Mouse (Mus musculus): ENCODE results near the gene Wwc1.
"Not testable (repeated sequence)": the region's sequence is repeated elsewhere in the genome, so short reads cannot be mapped to it uniquely, and the experiment has no call there.

The Wwc1 gene

GRCm38 (mm10) chr11:35877651-35878558 is 102.4 kb downstream of the Wwc1 start:
- no peak for DNase-seq

DNA sequence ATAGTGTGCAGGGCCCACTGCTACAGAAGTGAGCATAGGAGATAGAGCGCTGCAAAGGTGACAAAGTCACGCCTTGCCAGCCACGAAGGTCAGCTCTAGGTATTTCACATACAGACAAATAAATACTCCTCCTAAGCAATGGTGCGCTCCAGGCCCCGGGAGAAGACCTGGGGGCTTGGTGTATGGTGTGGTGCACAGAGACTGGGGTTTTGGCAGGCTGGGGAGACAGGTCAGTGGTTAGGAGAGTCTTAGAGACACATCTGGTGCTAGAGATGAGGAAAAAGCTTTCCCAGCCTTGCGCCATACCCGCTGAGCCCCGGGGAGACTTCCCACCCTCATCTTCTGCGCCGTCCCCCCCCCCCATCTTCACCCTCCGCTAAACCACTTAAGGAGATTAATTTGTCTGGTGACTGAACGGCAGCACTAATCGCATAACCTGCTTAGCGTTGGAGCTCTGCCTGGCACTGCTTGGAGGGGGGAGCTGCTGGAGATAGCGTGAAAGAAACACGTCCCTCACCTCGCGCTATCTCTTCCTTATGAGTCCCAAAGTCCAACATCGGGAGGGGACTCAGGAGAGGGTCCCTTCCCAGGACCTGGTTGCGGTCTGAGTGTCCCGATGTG is 106.6 kb downstream of the Wwc1 start:
- no peak for DNase-seq

GRCm38 (mm10) chr11:35870961-35871360 is 109.4 kb downstream of the Wwc1 start:
- DNase-seq = no peak

- DNase-seq = no peak
Observed at GRCm38 (mm10) chr11:35866140-35866539, 114.2 kb downstream of the Wwc1 start.

DNA sequence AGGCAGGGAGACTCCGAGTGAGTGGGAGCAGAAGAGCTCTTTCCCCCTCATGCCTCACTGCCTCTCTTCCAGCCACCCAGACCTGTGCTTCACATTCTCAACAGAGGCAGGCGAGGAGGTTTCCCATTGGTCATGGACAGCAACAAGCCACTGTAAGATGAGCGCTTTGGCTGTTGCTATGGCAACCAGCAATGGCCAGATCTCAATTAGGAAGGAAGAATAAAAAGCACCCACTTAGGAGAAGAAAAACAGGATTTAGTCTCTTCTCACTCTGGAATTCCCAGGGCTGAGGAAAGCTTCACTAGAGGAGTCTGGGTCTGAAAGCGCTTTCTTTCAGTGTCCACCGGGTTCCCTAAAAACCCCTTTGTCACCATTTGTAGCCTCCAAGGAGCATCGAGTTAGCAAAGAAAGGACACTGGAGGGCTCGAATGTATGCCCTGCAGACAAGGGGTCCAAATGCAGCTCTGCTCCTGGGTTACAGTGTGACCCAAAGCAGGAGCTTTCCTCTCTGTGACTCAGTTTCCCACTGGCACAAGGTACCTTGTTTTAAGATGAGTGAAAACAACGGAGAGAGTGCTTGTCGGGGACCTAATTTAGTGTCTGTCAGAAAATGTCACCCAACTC is 115.2 kb downstream of the Wwc1 start:
- peak; percentile 49 for DNase-seq

DNA sequence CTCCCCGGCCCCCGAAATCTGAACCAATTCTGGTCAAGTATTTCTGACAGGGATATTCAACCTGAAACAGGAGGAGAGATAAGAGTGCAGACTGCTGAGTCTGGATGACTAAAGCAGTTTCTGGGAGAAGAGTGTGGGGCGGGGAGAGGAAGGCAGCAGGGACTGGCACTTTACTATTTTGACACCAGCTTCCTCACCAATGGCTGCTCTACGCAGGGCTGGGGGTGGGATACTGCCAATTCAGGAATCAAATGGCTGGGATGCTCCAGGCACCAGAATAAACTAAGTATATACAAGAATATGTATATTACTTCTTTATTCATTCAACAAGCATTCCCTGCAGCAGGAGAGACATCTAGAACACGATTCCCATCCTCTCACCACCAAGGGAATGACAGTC is 116.7 kb downstream of the Wwc1 start:
- DNase-seq = no peak

- no peak for DNase-seq
Observed at GRCm38 (mm10) chr11:35857395-35858067, 122.8 kb downstream of the Wwc1 start.

- DNase-seq = no peak
Observed at GRCm38 (mm10) chr11:35856359-35857040, 123.8 kb downstream of the Wwc1 start.

DNA sequence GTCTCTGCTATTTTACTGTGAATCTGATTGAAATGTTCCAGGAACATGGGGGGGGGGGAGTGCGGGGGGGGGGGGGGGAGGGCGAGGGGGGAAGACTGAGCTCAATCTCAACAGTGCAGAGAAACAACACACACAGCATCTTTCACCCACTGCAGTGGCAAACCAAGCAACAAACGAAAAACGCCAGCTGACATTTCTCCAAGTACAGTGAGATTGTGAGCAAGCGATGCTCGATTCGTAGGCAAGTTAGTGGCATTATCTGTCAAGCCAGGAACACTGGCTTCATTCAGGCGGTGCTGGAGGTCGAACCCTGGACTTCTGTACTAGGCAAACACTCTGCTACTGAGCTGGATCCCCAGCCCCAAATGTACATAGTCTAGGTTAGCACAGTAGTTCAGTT is 124.8 kb downstream of the Wwc1 start:
- no peak for DNase-seq

DNA sequence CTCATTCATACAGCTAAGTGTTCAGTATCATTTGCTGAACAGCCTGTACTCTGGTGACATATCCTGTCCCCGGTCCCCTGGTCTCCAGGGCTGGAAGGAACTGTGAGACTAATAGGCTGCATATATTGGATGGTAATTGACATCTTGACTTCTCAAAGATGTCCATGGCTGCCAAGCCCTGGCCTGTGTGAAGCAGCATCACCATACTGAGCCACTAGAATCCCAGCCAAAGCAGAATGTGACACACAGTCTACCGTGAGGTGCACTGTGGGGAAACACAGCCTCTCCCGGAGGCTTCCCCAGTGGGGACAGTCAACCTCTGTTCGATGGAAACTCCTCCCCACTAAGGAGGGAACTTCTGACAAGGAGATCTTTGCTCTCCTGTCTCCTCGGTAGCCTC is 125.4 kb downstream of the Wwc1 start:
- DNase-seq = no peak

GRCm38 (mm10) chr11:35853651-35854050 is 126.7 kb downstream of the Wwc1 start:
- no peak for DNase-seq

GRCm38 (mm10) chr11:35852731-35853130 is 127.6 kb downstream of the Wwc1 start:
- DNase-seq = peak; percentile 35

GRCm38 (mm10) chr11:35844299-35844698 is 136.0 kb downstream of the Wwc1 start:
- DNase-seq = no peak

DNA sequence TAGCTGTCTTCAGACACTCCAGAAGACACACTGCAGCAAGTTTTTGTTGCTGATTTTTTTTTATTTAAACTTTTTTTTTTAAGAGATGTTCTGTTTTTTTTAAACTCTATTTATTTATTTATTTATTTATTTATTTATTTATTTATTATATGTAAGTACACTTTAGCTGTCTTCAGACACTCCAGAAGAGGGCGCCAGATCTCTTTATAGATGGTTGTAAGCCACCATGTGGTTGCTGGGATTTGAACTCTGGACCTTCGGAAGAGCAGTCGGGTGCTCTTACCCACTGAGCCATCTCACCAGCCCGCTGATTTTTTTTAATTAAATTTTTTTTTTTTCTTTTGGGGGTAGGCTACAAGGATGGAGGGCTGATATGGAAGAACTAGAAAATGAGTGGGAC is 137.8 kb downstream of the Wwc1 start:
- not testable (repeated sequence) for DNase-seq

DNA sequence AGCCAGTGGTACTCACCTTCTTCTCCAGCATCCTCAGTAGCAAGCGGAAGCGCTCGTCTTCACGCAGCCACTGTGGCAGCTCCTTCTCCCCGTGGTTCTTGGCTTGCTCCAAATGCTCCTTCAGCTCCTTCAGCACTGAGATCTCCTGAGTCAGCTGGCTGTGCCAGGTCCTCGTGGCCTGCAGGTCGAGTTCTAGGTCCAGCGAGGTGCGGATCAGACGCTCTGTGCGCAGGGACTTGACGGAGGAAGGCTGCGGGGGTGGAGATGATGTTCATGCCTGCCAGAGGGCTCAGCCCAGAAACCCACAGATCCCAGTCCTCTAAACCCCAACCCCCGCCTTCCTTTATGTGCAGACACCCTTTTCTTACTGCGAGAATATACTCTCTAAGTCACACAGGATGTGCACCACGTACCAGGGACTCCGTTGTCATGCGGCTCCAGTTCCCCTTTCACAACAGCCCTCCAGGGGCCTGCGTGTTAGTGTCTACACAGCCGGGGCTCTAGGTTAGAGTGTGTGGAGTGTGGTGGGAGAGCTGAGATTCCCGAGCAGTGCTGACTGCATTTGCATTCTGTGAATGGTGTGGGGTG is 138.5 kb downstream of the Wwc1 start:
- no peak for DNase-seq

DNA sequence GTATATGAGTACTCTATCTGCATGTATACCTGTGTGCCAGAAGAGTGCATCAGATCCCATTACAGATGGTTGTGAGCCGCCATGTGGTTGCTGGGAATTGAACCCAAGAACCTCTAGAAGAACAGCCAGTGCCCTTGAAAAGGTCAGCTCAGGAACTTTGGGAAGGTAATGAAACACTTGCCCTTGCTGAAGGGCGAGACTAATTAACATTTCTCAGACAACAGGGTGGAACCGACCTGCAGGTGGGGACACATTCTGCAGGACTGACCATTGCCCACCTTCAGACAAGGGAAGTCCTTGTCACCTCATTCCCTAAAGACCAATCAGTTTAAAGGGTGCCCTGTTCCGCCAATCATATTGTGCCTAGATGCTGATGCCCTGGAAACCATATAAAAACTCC is 139.5 kb downstream of the Wwc1 start:
- DNase-seq = not testable (repeated sequence)

- DNase-seq = no peak
Observed at GRCm38 (mm10) chr11:35840282-35840681, 140.0 kb downstream of the Wwc1 start.

DNA sequence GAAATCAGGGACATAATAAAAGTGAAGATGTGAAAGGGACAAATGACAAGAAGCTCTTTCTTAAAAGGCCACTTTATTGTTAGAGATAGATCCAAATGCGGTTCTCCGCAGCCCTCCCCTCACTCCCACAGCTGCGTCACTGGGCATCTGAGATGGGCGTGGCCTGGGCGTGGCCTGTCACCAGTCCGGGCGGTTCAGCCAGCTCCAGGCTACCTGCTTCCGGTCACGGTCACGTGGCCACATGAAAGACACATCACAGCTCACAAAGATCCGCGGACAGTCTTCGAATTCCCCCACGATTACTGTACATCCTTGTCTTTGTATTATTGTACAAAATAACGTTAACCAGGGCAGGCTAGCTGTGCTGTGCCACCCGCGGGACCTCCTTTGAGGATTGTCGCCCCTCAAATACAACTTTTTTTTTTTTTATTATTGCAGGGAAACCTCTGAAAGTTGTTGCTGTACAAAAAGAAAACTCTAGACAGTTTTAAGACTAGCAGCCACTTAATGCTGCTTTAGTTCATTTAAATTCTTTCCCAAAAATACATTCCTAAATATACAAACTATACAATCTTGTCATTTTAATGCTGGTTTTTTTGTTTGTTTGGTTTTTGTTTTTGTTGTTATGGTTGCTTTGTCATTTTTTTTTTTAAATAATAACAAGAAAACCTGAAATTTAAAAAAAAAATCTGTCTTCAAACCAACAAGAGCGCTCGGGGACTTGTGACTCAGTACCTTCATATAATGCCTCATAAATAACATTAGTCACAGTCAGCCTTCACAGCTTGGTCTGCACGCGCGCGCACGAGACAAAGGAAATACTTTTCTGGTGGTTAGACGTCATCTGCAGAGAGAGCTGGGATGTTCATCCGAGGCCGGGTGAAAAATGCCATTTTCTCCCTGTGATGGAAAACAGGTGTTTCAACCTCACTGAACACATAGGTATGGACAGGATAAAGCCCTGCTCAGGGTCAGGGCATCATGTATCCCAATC is 141.7 kb downstream of the Wwc1 start:
- DNase-seq = peak; percentile 94

GRCm38 (mm10) chr11:35837156-35838126 is 142.9 kb downstream of the Wwc1 start:
- no peak for DNase-seq
